Mouse (Mus musculus) embryonic fibroblast, embryonic 13.5 days (primary cell): ENCODE data around the gene Nfam1. TPM values are rescaled to one million over a fixed set of nuclear protein-coding genes. Genes with fewer than 3 reads are reported as not detected.
A peak's percentile ranks its signal among the peaks of the same experiment; 100 is the strongest.

Source experiments
- H3K27ac ChIP-seq: 2 replicates; pipeline ENCODE4 v1.5.1; 2012; ENCODE audit warnings: low read length, control low read depth, inconsistent platforms; ENCODE audit not compliant: insufficient read depth
- H3K4me1 ChIP-seq: 2 replicates; pipeline ENCODE4 v1.6.1; 2011; ENCODE audit warnings: low read length; ENCODE audit not compliant: control insufficient read depth, insufficient read depth
- H3K4me3 ChIP-seq: 2 replicates; pipeline ENCODE4 v1.5.1; 2011; ENCODE audit warnings: mild to moderate bottlenecking, control low read depth, low read length; ENCODE audit not compliant: insufficient read depth
- CTCF ChIP-seq: IDR thresholded peaks from 2 replicates; pipeline ENCODE4 v1.5.1; 2011; ENCODE audit warnings: mild to moderate bottlenecking, control low read depth, low read length, moderate library complexity, borderline replicate concordance; ENCODE audit not compliant: insufficient read depth
- POLR2A ChIP-seq: IDR thresholded peaks from 2 replicates; pipeline ENCODE4 v1.6.1; 2011; ENCODE audit warnings: low read depth, mild to moderate bottlenecking, control low read depth, low read length, moderate library complexity
- polyA plus RNA-seq: library from polyadenylated mRNA; stranded (reverse); fragments of >200 nt; gene quantifications from 2 replicates; pipeline ENCODE4 v1.2.4, GENCODE M21; 2011; ENCODE audit warnings: low read depth; ENCODE audit not compliant: missing spikeins, insufficient read length

Gene Nfam1
- polyA plus RNA-seq, 1 experiment, result 0.70 TPM

- TF ChIP-seq POLR2A (no peak), CTCF (no peak)
- Histone ChIP-seq H3K4me1 (0 out of 2 replicates have a peak, but pooled peaks cover under 1% of the 10 kb centered on the region), H3K4me3 (peak overlapping the region; percentile 8; the same call in 1 of the 2 replicates), H3K27ac (no peak overlapping the region)
These were observed 69.5 kb downstream of the Nfam1 start for GRCm38 (mm10) chr15:82963556-82964156.

GRCm38 (mm10) chr15:82963090-82963489 lies 70.0 kb downstream of the Nfam1 start:
- H3K27ac ChIP-seq, result no peak overlapping the region
- H3K4me3 ChIP-seq, result peak overlapping the region; percentile 31
- H3K4me1 ChIP-seq, result no peaks in the 10 kb centered on the region
- TF ChIP-seq CTCF, result no peak
- no peak for TF ChIP-seq POLR2A

- Histone ChIP-seq H3K27ac (no peak overlapping the region), H3K4me1 (no peaks in the 10 kb centered on the region), H3K4me3 (no peak overlapping the region)
- TF ChIP-seq POLR2A (no peak), CTCF (no peak)
These were observed 70.6 kb downstream of the Nfam1 start for GRCm38 (mm10) chr15:82962536-82962935.

GRCm38 (mm10) chr15:82960786-82961561 lies 72.1 kb downstream of the Nfam1 start:
- Histone ChIP-seq H3K27ac (no peak overlapping the region), H3K4me1 (no peaks in the 10 kb centered on the region), H3K4me3 (no peak overlapping the region)
- TF ChIP-seq POLR2A (no peak), CTCF (no peak)

DNA sequence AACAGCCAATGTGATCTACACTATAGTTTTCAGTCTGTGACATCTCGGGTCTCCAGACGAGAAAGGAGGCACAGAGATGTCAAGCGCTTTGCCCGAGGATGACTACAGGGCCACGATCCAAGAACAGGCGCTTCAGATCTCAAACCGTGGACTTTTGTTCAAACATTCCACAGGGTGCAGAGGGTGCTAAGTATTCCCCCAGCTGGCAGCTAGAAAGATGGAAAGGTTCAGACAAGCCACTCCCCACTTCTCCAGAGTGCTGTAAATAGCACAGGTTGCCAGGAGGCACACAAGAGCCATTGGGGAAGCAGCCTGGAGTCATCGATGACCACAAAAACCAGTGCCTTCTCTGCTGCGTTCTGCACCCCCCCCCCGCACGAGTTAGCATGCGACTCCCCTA lies 74.0 kb downstream of the Nfam1 start:
- TF ChIP-seq CTCF (no peak), POLR2A (no peak)
- Histone ChIP-seq H3K4me3 (no peak overlapping the region), H3K4me1 (no peaks in the 10 kb centered on the region), H3K27ac (no peak overlapping the region)

- H3K27ac ChIP-seq, result no peak overlapping the region
These were observed 74.8 kb downstream of the Nfam1 start for GRCm38 (mm10) chr15:82958253-82958701.

DNA sequence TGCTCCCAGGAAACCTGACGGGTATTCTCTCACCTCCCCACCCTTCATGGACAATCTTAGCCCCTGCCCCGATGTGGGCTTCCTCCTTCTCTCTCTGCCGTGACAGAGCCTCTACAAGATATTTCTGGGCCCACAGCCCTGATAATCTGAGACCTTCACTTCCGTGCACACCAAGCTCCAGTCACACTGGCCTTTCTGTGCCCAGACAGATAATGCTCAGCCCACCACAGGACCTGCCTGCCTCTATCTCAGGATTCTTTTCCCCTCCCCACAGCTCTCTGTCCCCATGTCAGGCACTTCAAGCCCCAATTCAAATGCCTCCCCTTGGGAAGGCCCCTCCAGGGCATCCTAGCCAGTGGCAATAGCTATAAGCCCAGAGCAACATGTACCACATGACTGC lies 76.4 kb downstream of the Nfam1 start:
- no peaks in the 10 kb centered on the region for H3K4me1 ChIP-seq

More at GRCm38 (mm10) chr15:82958253-82958701, 74.8 kb downstream of the Nfam1 start:
- Histone ChIP-seq H3K4me1 (no peaks in the 10 kb centered on the region), H3K4me3 (no peak overlapping the region)
- TF ChIP-seq POLR2A (no peak), CTCF (no peak)

GRCm38 (mm10) chr15:82956310-82956709 lies 76.8 kb downstream of the Nfam1 start:
- Histone ChIP-seq H3K4me3 (no peak overlapping the region), H3K4me1 (no peaks in the 10 kb centered on the region), H3K27ac (no peak overlapping the region)
- TF ChIP-seq POLR2A (no peak), CTCF (no peak)

More for the DNA sequence above, 76.4 kb downstream of the Nfam1 start:
- Histone ChIP-seq H3K27ac (no peak overlapping the region), H3K4me3 (no peak overlapping the region)
- TF ChIP-seq POLR2A (no peak), CTCF (no peak)

DNA sequence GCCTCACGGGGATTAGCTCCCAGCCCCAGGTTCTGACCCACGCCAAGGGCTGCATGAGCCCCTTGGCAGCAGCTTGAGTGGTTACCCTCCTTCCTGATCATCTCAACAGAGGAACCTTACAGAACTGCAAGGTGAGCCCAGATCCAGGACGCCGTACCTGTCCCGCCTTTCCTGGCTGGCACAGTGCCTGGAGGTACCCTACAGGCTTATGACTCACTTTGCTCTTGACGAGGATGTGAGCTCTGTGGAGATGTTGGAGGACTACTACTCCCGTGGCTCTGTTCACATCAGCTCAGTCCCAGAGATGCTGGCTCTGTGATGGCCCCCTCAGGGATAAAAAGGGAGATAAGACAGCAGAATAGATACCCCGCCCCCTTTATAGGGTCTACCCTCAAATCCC lies 77.8 kb downstream of the Nfam1 start:
- Histone ChIP-seq H3K27ac (no peak overlapping the region), H3K4me3 (no peak overlapping the region), H3K4me1 (no peaks in the 10 kb centered on the region)
- no peak for TF ChIP-seq CTCF
- TF ChIP-seq POLR2A, result no peak

GRCm38 (mm10) chr15:82954034-82954433 lies 79.1 kb downstream of the Nfam1 start:
- Histone ChIP-seq H3K4me3 (no peak overlapping the region), H3K27ac (no peak overlapping the region), H3K4me1 (no peaks in the 10 kb centered on the region)
- TF ChIP-seq POLR2A (no peak), CTCF (no peak)

GRCm38 (mm10) chr15:82953096-82953495 lies 80.0 kb downstream of the Nfam1 start:
- Histone ChIP-seq H3K4me3 (no peak overlapping the region), H3K4me1 (no peaks in the 10 kb centered on the region), H3K27ac (no peak overlapping the region)
- no peak for TF ChIP-seq POLR2A
- no peak for TF ChIP-seq CTCF
